Mouse (Mus musculus) urinary bladder, postnatal 36 days (tissue): ENCODE results near the gene Apbb2.

ENCODE experiments used
- DNase-seq, 2 experiments: peaks; one replicate each; pipeline ENCODE4 v3.0.0; 2022; ENCODE audit warnings: low spot score in 2 of 2, mixed read lengths in 1 of 2

Apbb2 gene

DNA sequence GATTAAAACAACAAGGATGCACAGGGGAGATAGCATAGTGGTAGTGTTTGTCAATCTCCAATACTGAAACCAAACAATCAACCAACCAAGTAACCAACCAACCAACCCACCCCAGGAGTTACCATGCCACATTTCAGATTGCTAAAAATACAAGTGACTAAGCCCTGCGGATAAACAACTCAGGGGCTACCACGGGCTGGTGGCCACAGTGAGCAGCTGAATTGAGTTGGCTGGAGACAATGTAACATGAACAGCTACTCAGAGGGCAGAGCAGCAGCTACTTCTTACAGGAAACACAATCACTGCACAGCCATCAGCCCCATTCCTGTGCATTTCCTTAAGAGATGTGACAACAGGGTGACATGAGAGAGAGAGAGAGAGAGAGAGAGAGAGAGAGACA lies 274.4 kb downstream of the Apbb2 start:
- no peak for DNase-seq

DNA sequence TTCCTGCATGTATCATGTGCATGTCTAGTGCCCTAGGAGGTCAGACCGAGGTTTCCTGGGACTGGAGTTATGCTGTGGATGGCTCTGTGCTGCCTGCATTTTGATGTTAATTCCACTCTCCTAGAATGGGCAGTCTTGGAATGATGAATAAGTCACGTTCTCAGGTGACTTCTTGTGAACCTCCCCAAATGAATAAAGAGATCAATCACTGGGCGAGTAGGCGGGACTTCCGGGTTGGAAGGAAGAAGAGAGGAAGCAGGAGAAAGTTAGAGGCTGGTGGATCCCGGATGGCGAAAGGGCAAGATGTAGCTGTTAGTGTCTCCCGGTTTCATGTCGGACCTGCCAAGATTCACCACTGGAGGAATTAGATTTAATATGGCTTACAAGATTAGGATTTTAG lies 276.3 kb downstream of the Apbb2 start:
- no peak for DNase-seq

DNA sequence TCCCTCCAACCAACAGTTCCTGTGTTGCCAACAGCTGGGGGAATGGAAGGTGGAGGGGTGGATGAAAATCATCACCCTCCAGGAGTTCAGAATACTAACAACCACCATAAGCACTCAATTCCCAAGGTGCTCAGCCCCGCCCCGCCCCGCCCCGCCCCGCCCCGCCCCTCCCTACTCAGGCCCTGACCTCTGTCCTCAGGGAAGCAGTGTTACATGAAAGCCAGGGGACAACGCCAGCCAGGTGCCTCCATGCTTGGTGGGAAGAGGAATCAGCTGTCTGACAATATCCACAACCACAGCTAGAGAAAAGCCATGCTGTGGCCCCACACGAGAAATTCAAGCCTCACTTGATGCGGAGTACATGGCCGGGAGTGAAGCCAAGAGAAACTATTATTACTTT lies 276.7 kb downstream of the Apbb2 start:
- no peak for DNase-seq

GRCm38 (mm10) chr5:66340356-66341102 lies 278.1 kb downstream of the Apbb2 start:
- no peak for DNase-seq

- DNase-seq, result no peak
Observed at GRCm38 (mm10) chr5:66338583-66338982, 280.0 kb downstream of the Apbb2 start.

DNA sequence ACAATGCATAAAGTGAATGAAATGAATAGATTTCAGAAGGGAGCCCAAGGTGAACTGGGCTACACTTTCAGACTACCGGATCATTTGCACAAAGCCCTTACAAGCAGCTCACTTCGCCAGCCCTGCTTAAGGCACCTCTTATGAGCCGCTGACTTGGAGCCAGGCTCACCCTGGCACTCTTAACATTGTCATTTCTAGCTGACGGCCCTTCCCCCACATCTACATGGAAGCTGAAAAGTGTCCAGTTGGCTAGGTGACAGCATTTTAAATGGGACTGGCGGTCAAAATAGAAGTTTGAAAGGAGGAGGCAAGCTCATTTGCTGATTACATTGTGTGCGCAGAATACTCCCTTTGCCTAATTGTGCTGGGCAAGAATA lies 280.6 kb downstream of the Apbb2 start:
- peak in 1 of 2 experiments; percentile 18 for DNase-seq

- DNase-seq, result peak; percentile 15 to 43
Observed at GRCm38 (mm10) chr5:66337025-66337968, 281.3 kb downstream of the Apbb2 start.

DNA sequence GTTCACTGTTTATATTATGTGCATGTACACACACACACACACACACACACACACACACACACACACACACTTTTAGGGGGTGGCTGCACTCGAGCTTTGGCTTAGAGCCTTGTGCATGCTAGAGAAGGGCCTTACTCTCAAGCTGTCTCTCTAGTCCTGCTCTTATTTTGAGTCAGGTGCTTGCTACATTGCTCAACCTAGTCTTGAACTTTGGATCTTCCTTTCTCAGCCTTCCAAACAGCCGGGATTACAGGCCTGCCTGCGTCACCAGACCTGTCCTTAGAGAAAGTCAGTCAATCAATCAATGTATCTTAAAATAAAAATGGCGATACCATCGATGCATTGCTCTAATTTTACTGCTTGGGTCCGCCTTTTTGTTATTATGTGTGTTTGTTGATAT lies 287.8 kb downstream of the Apbb2 start:
- no peak for DNase-seq

GRCm38 (mm10) chr5:66328766-66329165 lies 289.8 kb downstream of the Apbb2 start:
- DNase-seq, result no peak

DNA sequence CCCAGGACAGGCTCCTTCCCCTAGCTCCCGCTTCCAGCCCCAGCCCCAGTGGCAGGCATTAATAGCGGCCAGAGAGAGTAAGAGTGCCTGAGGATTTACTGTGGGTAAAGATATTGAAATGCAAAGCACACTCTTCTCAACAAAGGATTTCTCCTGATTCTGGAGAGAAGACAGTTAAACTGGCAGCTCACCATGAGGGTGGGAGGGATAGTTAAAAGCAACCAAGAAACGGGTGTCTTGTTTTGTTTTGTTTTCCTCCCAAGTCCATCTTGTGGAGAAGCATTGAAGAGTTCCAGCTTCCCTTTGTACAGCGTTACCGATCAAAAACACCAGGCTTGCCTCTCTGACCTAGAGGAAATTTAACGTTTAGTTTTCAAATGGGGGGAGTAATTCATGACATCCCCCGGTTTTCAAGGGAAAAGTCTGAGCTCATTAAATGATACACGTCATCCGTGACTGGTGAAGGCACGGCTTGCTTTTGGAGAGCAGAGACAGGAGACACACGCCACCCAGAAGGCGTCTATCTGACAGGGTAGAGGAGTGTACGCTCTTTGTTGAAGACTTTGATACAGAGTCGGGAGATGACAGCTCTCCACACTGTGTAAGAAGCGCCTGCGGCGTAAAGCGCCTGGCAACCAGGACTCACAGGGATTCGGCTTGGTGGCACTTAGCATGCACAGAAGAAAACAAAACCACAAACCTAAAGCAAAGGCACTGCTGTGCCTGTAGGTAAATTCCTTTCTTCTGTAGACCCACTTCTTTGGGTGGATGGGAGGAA lies 290.4 kb downstream of the Apbb2 start:
- DNase-seq, result no peak

GRCm38 (mm10) chr5:66326395-66326794 lies 292.2 kb downstream of the Apbb2 start:
- DNase-seq, result no peak

DNA sequence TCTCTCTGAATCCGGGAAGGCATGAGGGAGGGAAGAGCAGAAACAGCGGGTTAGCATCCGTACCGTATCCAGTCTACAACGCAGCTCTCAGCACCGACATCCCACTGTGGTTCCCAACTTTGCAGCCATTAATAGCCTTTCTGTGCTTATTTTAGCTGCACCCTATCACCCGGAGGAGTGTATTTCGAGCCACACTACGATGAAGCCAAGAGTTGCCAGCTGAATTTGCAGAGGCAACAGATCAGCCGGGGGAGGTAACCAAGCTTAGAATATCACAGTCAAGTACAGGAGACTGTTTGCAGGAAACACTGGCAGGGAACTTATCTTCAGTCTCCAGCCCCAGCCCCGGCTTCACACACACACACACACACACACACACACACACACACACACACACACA lies 295.0 kb downstream of the Apbb2 start:
- no peak for DNase-seq

- no peak for DNase-seq
Observed at GRCm38 (mm10) chr5:66323131-66323530, 295.5 kb downstream of the Apbb2 start.

- DNase-seq, result no peak
Observed at GRCm38 (mm10) chr5:66319827-66320404, 298.7 kb downstream of the Apbb2 start.

- DNase-seq, result peak in 1 of 2 experiments; percentile 60
Observed at GRCm38 (mm10) chr5:66319341-66319740, 299.2 kb downstream of the Apbb2 start.

GRCm38 (mm10) chr5:66315791-66316190 lies 302.8 kb downstream of the Apbb2 start:
- DNase-seq, result no peak

- DNase-seq, result no peak
Observed at GRCm38 (mm10) chr5:66310806-66311205, 307.8 kb downstream of the Apbb2 start.

GRCm38 (mm10) chr5:66310328-66310727 lies 308.3 kb downstream of the Apbb2 start:
- DNase-seq, result no peak

DNA sequence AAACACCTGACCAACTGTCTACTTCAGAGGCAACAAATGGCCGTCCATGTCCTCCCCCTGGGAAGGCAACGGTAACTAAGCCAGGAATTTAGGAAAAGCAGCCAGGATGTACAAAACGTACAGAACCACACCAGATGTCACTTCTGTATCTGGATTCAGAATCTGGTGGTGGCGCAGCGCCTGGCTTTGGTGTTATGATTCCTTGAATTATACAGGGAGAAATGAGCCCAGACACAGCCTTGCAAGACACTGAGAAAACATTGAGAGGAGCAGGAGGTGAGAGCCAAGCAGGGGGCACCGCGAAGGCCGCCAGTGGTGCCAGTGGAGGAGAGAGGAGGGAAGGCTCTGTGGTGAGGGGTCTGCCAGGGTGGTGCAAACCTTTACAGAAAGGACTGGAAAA lies 313.1 kb downstream of the Apbb2 start:
- no peak for DNase-seq

DNA sequence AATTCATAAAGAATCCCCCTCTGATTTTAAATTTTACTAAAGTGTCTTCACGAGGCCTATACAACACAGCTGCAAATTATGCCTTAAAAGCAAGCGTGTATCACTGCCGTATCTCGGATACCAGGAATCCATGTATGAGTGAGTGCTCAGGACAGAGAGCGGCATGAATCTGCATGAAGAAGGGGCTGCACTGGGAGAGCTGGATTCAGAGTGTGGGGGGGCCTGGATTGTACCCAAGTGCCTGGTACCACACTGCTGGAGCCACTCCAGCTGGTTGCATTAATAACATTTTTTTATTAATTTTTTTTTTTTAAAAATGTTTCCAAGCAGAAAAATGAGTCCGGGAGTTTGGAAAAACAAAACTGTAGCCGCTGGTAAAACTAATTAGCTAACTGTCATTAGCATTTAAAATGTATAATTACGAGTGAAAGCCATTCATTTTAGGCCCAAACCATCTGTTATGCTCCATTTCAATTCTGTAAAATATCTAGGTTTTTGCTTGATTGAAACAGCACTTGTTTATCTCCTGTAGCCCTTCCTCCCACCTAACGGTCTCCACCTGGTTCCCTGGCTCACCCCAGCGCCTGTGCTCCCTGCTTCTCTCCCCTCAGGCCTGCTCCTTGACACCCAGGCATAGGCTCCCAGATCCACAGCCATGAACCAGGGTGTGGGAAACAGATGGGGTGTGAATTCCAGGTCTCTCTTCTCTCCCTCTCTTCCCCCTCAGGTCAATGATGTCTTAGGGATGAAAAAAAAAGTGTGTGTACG lies 314.1 kb downstream of the Apbb2 start:
- DNase-seq, result no peak

GRCm38 (mm10) chr5:66302873-66303272 lies 315.7 kb downstream of the Apbb2 start:
- DNase-seq, result no peak
